Mouse (Mus musculus) ES-E14 (cell line): ENCODE data around the gene Fkbp10.

Experiments used
- CHD2 ChIP-seq: IDR thresholded peaks from 2 replicates; pipeline ENCODE4 v1.6.1; 2014; ENCODE audit warnings: mild to moderate bottlenecking, low read depth, low read length, inconsistent platforms
- ZC3H11A ChIP-seq: IDR thresholded peaks from 2 replicates; pipeline ENCODE4 v1.6.1; 2012; ENCODE audit warnings: low read depth, mild to moderate bottlenecking, inconsistent platforms, low read length, borderline replicate concordance
- ZNF384 ChIP-seq: IDR thresholded peaks from 2 replicates; pipeline ENCODE4 v1.6.1; 2012; ENCODE audit warnings: low read depth, low read length, inconsistent platforms

- TF ChIP-seq ZNF384 = no peak
- no peak for TF ChIP-seq CHD2
- TF ChIP-seq ZC3H11A = no peak
Measured at GRCm38 (mm10) chr11:100409686-100410085, 5.8 kb upstream of the Fkbp10 start.
